Mouse (Mus musculus) retina, embryonic 14.5 days (tissue): ENCODE measurements around the gene Sdk2.
A peak's percentile ranks its signal among the peaks of the same experiment; 100 is the strongest.

Source experiments
- DNase-seq: peaks from one replicate; pipeline ENCODE4 v3.0.0-alpha.2; 2015; ENCODE audit warnings: low spot score

Gene Sdk2

DNA sequence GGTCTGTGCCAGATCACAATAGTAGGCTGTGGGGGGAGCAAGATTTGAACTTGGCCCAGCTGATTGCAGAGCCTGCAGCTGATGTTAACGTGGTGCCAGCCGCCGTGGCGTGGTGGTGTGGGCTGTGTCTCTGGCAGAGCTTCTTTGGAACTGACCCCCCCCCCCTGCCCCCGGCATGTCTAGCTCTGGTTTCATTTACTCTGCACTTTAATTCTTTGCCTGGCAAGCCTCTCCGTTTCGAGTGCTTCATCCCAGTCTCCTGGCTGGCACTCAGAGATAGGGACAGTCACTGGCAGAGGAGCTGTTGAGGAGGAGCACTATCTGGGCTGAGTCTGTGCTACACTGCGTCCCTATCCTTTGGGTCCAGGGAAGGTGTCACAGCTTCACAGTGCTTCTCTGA, 75.0 kb downstream of the Sdk2 start:
- DNase-seq: no peak

- peak; percentile 84 for DNase-seq
These were observed 76.4 kb downstream of the Sdk2 start for GRCm38 (mm10) chr11:113990466-113990865.

DNA sequence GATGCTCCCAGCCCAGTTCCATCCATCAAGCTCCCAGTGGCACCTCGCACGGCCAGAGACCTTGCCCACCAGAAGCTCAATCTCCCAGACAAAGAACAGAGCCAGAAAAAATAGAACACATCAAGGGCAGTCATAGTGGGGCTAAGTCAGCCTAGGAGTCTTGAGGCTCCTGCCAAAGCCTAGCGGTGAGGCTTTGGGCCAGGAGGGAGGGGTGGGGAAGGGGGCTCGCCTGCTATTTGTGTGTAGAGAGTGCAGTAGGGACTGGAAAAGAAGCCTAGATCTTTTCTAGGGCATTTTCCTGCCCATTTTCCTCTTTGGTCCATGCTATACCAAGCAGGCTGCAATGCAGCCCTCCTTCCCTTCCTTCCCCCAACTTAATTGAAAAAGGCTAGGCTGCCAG, 76.8 kb downstream of the Sdk2 start:
- no peak for DNase-seq

GRCm38 (mm10) chr11:113985826-113986416, 80.9 kb downstream of the Sdk2 start:
- no peak for DNase-seq

- DNase-seq: no peak
These were observed 84.9 kb downstream of the Sdk2 start for GRCm38 (mm10) chr11:113981732-113982503.

DNA sequence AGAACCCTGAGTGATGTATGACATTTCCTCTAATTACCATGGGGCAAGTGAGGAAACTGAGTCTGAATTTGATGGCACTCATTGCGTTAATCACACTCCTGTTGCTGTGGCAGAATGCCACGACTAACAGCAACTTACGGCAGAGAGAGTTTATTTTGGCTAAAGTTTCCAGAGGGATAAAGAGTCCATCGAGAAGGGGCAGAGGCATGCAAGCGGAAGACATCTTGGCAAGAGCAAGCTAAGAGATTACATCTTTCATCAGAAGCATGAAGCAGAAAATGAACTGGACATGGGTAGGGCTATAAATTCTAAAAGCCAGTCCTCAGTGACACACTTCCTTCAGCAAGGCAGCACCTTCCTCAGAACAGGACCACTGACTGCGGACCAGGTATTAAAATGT, 85.8 kb downstream of the Sdk2 start:
- no peak for DNase-seq

- no peak for DNase-seq
These were observed 88.5 kb downstream of the Sdk2 start for GRCm38 (mm10) chr11:113978318-113978717.

GRCm38 (mm10) chr11:113975667-113975970, 91.2 kb downstream of the Sdk2 start:
- no peak for DNase-seq

DNA sequence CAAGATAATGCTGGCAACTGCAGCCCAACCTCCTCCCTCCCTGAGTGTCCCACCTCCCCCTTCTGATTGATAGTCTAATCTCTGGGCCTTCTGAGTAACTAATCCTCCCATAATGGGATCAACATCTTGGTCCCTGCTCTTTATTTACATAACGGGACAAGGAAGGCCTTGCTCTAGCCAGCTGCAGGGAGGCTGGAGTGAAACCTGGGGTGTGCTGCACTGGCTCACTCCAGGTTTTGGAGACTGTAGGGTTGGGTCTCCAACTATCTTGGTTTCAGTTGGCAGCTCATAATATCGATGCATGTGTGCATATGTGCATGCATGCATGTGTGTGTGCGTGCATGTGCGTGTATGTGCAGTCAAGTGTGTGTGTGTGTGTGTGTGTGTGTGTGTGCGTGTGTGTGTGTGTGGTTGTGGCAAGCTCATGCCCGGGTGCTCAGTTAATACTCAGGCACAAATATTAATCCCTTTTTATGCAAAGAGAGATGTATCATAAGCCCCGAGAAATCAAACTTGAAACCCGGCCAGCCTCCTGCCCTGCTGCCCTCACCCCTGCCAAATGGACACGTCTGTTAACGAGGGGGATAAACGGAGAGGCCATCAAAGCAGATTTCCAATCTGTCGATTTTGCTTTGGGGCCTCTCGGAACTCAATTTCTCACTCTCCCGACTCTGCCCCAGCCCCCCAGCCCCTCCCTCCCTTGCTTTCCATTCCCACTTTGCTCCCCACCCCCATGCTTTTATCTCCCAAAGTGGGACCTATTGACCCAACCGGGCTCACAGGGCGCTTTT, 91.8 kb downstream of the Sdk2 start:
- no peak for DNase-seq

DNA sequence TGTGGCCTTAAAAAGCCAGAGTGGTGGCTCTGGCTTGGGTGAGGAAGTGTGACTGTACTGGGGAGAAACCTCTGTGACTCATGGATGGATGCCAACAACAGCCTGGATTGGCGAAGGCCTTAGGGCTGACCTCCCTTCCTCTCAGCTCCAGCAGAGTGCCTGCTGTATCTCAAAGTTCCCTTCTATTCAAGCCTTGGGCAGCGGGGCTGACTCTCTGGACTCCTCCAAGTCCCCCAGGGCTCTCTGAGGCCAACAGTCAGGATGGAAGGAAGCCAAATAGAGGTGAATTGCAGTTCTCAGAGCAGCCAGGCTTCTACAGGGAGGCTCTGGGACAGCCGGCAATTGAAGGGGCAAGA, 94.4 kb downstream of the Sdk2 start:
- no peak for DNase-seq

DNA sequence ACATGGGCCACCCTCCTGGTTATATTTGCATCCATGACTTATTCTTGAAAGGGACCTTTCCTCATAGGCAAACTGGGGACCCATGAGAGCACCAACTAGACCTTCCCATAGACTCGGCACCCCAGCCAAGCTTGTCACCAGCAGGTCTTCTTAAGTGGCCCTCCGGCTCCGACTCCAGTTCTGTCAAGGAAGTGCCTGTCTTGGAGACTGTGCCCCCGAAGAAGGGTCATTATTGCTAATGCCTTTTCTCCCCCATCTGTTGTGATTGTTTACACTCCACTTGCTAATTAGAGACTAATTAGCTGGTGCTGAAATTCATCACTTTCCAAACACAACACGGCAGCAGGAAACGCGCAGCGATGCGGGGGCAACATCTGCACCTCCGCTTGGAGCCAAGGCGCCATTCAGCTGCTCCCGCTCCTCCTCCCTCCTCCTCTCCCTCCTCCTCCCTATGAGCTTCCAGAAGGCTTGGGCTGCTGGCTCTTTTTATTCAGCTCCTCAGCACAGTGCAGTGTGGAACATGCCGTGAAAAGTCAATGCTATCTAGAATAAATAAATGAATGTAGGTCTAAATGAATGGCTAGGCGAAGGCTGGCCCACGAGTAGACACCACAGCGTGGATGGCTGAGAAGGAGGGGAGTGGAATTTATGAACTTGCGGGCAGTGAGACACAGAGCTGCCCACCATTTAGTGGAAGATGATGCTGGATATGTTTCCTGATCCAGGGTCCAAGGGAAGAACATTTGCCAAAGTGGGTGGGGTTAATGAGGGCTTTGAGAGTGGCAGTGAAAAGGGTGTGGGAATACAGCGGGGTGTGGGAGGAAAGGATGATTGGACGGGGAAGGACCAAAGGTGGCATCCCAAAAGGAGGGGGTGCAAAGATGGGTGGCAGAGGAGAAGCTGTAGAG, 95.0 kb downstream of the Sdk2 start:
- DNase-seq: no peak

DNA sequence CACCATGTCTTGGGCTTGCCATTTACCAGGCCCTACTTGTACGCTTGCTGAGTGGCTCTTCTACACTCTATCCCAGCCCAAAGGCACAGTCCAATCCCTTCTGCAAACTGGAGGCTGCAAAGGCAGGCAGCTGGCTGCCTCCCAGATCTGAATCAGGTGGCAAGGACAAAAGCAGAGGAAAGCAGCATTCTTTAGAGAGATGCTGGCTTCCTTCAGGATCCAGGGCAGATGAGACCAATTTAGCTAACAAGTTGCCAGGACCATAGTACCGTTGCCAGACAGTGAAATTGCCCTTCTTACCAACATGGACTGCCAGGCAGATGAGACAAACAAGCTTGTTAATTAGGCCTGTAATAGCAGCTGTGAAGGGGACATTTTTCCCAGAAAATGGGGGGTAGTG, 96.8 kb downstream of the Sdk2 start:
- DNase-seq: no peak

GRCm38 (mm10) chr11:113965214-113965613, 101.6 kb downstream of the Sdk2 start:
- DNase-seq: no peak

GRCm38 (mm10) chr11:113962751-113963150, 104.1 kb downstream of the Sdk2 start:
- DNase-seq: no peak

DNA sequence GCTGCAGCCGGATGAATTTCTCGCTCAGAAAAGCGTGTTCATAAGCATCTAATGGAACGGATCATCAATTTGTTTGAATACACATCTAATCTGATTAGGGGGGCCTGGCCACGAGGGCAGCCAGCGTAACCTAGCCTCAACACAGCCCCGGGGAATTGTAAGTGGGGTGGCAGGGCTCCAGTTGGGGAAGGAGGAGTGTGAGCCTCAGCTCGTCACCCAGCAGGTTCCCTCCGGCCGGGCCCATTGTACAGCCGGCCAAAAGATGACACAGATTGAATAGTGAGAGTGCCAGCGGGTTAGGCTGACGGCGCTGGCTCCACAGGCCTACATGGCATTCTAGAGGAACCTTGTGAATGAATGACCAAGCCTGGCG, 115.2 kb downstream of the Sdk2 start:
- peak; percentile 43 for DNase-seq

DNA sequence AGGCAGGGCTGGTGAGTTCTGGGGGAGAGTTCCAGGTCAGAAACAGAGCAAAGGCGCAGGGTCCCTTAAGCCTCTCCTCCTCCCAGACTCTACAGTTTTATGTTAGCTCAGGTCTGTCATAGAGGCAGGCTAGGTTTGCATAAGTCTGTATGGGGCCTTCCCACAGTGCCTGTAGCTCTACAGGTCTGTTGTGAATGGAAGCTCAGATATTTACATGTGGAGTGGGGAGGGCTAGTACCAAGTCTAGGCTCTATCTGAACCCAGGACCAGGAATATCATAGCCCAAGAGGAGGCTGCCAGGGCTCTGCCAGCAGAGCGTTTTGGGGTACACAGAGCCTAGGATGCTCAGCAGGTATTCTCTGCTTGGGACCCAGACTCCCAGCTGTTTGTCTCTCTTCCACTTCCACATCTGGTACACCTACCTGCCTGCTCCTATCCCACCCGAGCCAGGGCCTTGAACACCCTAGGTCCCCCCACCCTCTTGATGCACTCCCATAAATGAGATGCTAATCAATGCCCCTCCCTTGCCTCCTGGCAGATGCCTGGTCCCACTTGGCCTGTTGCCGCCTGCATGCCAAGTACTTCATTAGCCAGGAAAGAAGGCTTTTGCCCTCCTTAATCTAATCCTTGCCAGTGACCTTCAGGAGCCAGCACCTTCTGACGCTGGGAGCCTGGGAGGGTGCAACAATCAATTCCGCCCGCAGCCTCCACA, 115.8 kb downstream of the Sdk2 start:
- no peak for DNase-seq

GRCm38 (mm10) chr11:113948676-113949075, 118.2 kb downstream of the Sdk2 start:
- DNase-seq: no peak

GRCm38 (mm10) chr11:113942101-113942735, 124.6 kb downstream of the Sdk2 start:
- no peak for DNase-seq

- no peak for DNase-seq
These were observed 133.2 kb downstream of the Sdk2 start for GRCm38 (mm10) chr11:113933678-113934077.

- no peak for DNase-seq
These were observed 133.9 kb downstream of the Sdk2 start for GRCm38 (mm10) chr11:113932909-113933308.

GRCm38 (mm10) chr11:113931701-113932100, 135.1 kb downstream of the Sdk2 start:
- DNase-seq: no peak
